12 mouse cellular contexts compared by ENCODE assay signal in the genomic region with DNA sequence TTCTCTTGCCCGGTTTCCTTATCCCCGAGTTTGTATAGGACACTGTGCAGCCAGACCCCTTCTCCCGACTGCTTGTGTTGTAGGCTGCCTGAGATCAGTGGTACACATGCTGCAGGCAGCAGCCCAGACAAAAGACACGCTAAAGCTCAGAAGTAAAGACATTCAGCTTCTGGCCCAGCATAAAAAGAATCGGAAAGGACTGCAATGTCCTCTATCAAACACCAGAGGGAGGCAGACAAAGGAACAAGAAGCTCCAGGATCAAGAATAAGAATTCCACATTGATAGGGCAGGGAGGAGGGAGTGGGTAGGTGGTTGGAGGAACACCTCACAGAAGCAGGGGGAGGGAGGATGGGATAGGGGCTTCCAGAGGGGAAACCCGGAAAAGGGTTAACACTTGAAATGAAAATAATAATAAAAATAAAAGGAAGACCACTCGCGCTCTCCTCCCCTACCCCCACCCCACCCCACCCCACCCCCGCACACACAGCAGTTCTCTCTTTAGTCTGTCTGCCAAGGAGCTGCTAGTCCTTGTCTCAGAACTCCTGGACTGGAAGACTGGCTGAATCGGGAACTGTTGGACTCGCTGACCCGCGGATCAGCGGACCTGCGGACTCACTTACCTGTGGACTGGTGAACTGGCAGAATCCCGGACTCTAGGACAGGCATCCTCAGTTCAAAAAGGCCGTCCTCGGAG. TPM values are rescaled to one million over a fixed set of nuclear protein-coding genes. Genes with fewer than 3 reads are reported as not detected.
DNase-seq lines count a peak whose midpoint lies in the region; ATAC-seq and TF ChIP-seq lines count a peak whose summit lies in the region.
"Had no signal": no experiment of that assay in that cellular context is flagged by ENCODE, and none has a peak within 500 bp of the region (broad histone marks: within the 10 kb centered on the region; RNA-seq: fewer than 3 reads in every experiment).

No protein-coding gene starts in this region.

- H3K27ac ChIP-seq in kidney, embryonic 14.5 days (ENCODE audit: low read depth, low read length): no peak overlapping the region
- no peak overlapping the region for H3K27ac ChIP-seq in kidney, embryonic 16.5 days (ENCODE audit: low read length)
- peak overlapping the region; percentile 23; the same call in 1 of the 2 replicates for H3K27ac ChIP-seq in hindbrain, embryonic 13.5 days
- no peak overlapping the region for H3K27ac ChIP-seq in neural tube, embryonic 12.5 days
- H3K27ac ChIP-seq: limb, embryonic 12.5 days had no signal

- H3K4me2 ChIP-seq in kidney, embryonic 14.5 days (replicated peaks; ENCODE audit: low read depth, low read length): no peak overlapping the region
- H3K4me2 ChIP-seq in kidney, embryonic 16.5 days (replicated peaks; ENCODE audit: low read depth, low read length): no peak overlapping the region
- no peak overlapping the region for H3K4me2 ChIP-seq in hindbrain, embryonic 13.5 days
- no peak overlapping the region for H3K4me2 ChIP-seq in neural tube, embryonic 12.5 days (replicated peaks)
- H3K4me2 ChIP-seq: limb, embryonic 12.5 days had no signal

- no peak for TF ChIP-seq POLR2A in brain, embryonic 14.5 days (IDR thresholded peaks at IDR 0.05; ENCODE audit: borderline replicate concordance, extremely low read depth, insufficient read depth, insufficient read length, poor library complexity, severe bottlenecking)

- no peaks in the 10 kb centered on the region for H3K4me1 ChIP-seq in kidney, embryonic 14.5 days (ENCODE audit: control insufficient read depth, insufficient read depth, low read length)
- H3K4me1 ChIP-seq in kidney, embryonic 16.5 days (ENCODE audit: insufficient read depth, low read length): no peaks in the 10 kb centered on the region
- H3K4me1 ChIP-seq in hindbrain, embryonic 13.5 days (replicated peaks): no peaks in the 10 kb centered on the region
- H3K4me1 ChIP-seq in neural tube, embryonic 12.5 days: no peaks in the 10 kb centered on the region
- H3K4me1 ChIP-seq: limb, embryonic 12.5 days had no signal

- peak; percentile 76 for DNase-seq in brain, embryonic 14.5 days (ENCODE audit: low read depth)
- DNase-seq in left cerebral cortex, postnatal 36 days (ENCODE audit: low spot score in 2 of 2): no peak
- no peak for DNase-seq in cerebellum, adult 11-12 months
- DNase-seq in thymus, adult 18-20 months: no peak
- DNase-seq: right cerebral cortex, postnatal 14 days had no signal

- no peaks in the 10 kb centered on the region for H3K27me3 ChIP-seq in kidney, embryonic 14.5 days (ENCODE audit: control insufficient read depth, insufficient read depth, low read length)
- H3K27me3 ChIP-seq in kidney, embryonic 16.5 days (ENCODE audit: insufficient read depth, low read length): no peaks in the 10 kb centered on the region
- H3K27me3 ChIP-seq in hindbrain, embryonic 13.5 days: no peaks in the 10 kb centered on the region
- H3K27me3 ChIP-seq in neural tube, embryonic 12.5 days (replicated peaks): no peaks in the 10 kb centered on the region
- H3K27me3 ChIP-seq: limb, embryonic 12.5 days had no signal

- no peak overlapping the region for H3K9ac ChIP-seq in kidney, embryonic 14.5 days (ENCODE audit: low read depth, low read length)
- H3K9ac ChIP-seq in kidney, embryonic 16.5 days (replicated peaks; ENCODE audit: low read length): no peak overlapping the region
- H3K9ac ChIP-seq in hindbrain, embryonic 13.5 days: no peak overlapping the region
- H3K9ac ChIP-seq in neural tube, embryonic 12.5 days: no peak overlapping the region
- H3K9ac ChIP-seq: limb, embryonic 12.5 days had no signal

- no peaks in the 10 kb centered on the region for H3K36me3 ChIP-seq in kidney, embryonic 14.5 days (ENCODE audit: control insufficient read depth, insufficient read depth, low read length)
- no peaks in the 10 kb centered on the region for H3K36me3 ChIP-seq in kidney, embryonic 16.5 days (ENCODE audit: insufficient read depth, low read length)
- no peaks in the 10 kb centered on the region for H3K36me3 ChIP-seq in hindbrain, embryonic 13.5 days
- no peaks in the 10 kb centered on the region for H3K36me3 ChIP-seq in neural tube, embryonic 12.5 days
- H3K36me3 ChIP-seq: G1E; limb, embryonic 12.5 days had no signal

- H3K4me3 ChIP-seq in kidney, embryonic 14.5 days (ENCODE audit: low read length): no peak overlapping the region
- H3K4me3 ChIP-seq in kidney, embryonic 16.5 days (ENCODE audit: low read length): no peak overlapping the region
- H3K4me3 ChIP-seq in hindbrain, embryonic 13.5 days: no peak overlapping the region
- H3K4me3 ChIP-seq in neural tube, embryonic 12.5 days: no peak overlapping the region
- H3K4me3 ChIP-seq: limb, embryonic 12.5 days had no signal

- WGBS in kidney, embryonic 14.5 days: no CpG with 5 or more reads among the region's 18 CpGs
- WGBS in kidney, embryonic 16.5 days: 13% methylated on average over 2 of the region's 18 CpGs
- 34% methylated on average over 12 of the region's 18 CpGs for WGBS in hindbrain, embryonic 13.5 days
- WGBS in neural tube, embryonic 12.5 days: 46% methylated on average over 10 of the region's 18 CpGs

- no peaks in the 10 kb centered on the region for H3K9me3 ChIP-seq in kidney, embryonic 14.5 days (ENCODE audit: control insufficient read depth, low read length)
- no peaks in the 10 kb centered on the region for H3K9me3 ChIP-seq in kidney, embryonic 16.5 days (ENCODE audit: low read length)
- no peaks in the 10 kb centered on the region for H3K9me3 ChIP-seq in hindbrain, embryonic 13.5 days
- no peaks in the 10 kb centered on the region for H3K9me3 ChIP-seq in neural tube, embryonic 12.5 days
- H3K9me3 ChIP-seq: G1E; limb, embryonic 12.5 days had no signal

- ATAC-seq in kidney, embryonic 14.5 days (ENCODE audit: low FRiP score, low TSS enrichment): peak; percentile 52; the same call in 1 of the 2 replicates
- no peak for ATAC-seq in kidney, embryonic 16.5 days (ENCODE audit: low FRiP score, low TSS enrichment)
- peak; percentile 87 for ATAC-seq in hindbrain, embryonic 13.5 days (ENCODE audit: low FRiP score)
- ATAC-seq in neural tube, embryonic 12.5 days (ENCODE audit: low FRiP score, low read depth): peak; percentile 82

- no peak for TF ChIP-seq CTCF in brain, embryonic 14.5 days (IDR thresholded peaks at IDR 0.05; ENCODE audit: borderline replicate concordance, extremely low read depth, insufficient read depth, insufficient read length)

- intact Hi-C loops in left cerebral cortex, postnatal 36 days (cut with DNase I): no loop called here

RNA-seq across cellular contexts. Expression of a gene that starts 24.6 kb away (rescaled TPM):
- polyA plus RNA-seq in kidney, embryonic 14.5 days (2014; fragmentation: Nextera tagmentation; extraction: Ambion mirVana): 31.7 TPM in 1 of 2 replicates, not detected in the other
- 6.5 and 11.8 TPM in 2 replicates for polyA plus RNA-seq in kidney, embryonic 16.5 days (2015; fragmentation: Nextera tagmentation; extraction: Ambion mirVana)
- polyA plus RNA-seq in brain, embryonic 14.5 days (2012; rRNA removed): 12.5 and 20.7 TPM in 2 replicates
- polyA plus RNA-seq in hindbrain, embryonic 13.5 days (2015; fragmentation: Nextera tagmentation; extraction: Ambion mirVana): 9.4 and 13.5 TPM in 2 replicates
- polyA plus RNA-seq in neural tube, embryonic 12.5 days (2016; fragmentation: Nextera tagmentation; extraction: Ambion mirVana): 11.4 and 11.5 TPM in 2 replicates
- total RNA-seq in left cerebral cortex, postnatal 36 days (2021): 10 to 100 TPM in 1 of 2 experiments, not detected in 1; 24.8 TPM
- total RNA-seq: G1E had no signal
- polyA plus RNA-seq: G1E had no signal

RNA-seq across cellular contexts. Expression of a gene that starts 54.6 kb away (rescaled TPM):
- not detected in 2 replicates for polyA plus RNA-seq in kidney, embryonic 14.5 days (2014; fragmentation: Nextera tagmentation; extraction: Ambion mirVana)
- not detected in 2 replicates for polyA plus RNA-seq in kidney, embryonic 16.5 days (2015; fragmentation: Nextera tagmentation; extraction: Ambion mirVana)
- 0.16 and 0.34 TPM in 2 replicates for polyA plus RNA-seq in brain, embryonic 14.5 days (2012; rRNA removed)
- 0.14 TPM in 1 of 2 replicates, not detected in the other for polyA plus RNA-seq in hindbrain, embryonic 13.5 days (2015; fragmentation: Nextera tagmentation; extraction: Ambion mirVana)
- polyA plus RNA-seq in neural tube, embryonic 12.5 days (2016; fragmentation: Nextera tagmentation; extraction: Ambion mirVana): 0.05 and 0.06 TPM in 2 replicates
- not detected for total RNA-seq in left cerebral cortex, postnatal 36 days (2021)
- total RNA-seq: G1E; heart, postnatal 10 days had no signal
- polyA plus RNA-seq: G1E; limb, embryonic 12.5 days had no signal
